Mouse (Mus musculus): ENCODE measurements at regions not wholly inside any gene's neighbourhood (a gene's known extent, or its start where the extent isn't known, plus 50 kb on each side); places are given as distances from the start of the nearest gene placed in this dataset.

DNA sequence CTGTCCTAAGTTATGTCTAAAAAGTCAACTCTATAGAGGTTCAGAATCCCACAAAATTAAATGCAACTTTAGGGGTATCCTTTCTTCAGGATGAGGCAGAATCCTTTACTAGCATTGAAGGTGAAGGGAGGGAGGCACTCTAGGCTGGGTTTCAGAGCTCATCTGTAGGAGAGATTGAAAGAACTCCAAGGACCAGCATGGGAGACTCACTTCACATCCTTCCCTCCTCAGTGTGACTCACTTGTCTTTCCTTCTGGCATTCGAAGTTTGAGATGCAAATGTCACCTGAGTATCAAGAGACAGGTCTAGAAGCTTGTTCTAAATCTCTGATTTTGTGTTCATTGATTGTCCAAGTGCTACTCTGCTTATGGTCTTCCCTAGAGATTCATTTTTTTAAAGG is 113.9 kb upstream of the Cttnbp2 start:
- TF ChIP-seq CTCF (IDR thresholded peaks at IDR 0.05; ENCODE audit: insufficient read depth, low read depth, low read length) (no peak), POLR2A (IDR thresholded peaks at IDR 0.05; ENCODE audit: insufficient read depth, low read depth, low read length) (no peak)
